Mouse (Mus musculus): ENCODE results near the gene Gorasp2.
A peak's percentile ranks its signal among the peaks of the same experiment; 100 is the strongest.

DNA sequence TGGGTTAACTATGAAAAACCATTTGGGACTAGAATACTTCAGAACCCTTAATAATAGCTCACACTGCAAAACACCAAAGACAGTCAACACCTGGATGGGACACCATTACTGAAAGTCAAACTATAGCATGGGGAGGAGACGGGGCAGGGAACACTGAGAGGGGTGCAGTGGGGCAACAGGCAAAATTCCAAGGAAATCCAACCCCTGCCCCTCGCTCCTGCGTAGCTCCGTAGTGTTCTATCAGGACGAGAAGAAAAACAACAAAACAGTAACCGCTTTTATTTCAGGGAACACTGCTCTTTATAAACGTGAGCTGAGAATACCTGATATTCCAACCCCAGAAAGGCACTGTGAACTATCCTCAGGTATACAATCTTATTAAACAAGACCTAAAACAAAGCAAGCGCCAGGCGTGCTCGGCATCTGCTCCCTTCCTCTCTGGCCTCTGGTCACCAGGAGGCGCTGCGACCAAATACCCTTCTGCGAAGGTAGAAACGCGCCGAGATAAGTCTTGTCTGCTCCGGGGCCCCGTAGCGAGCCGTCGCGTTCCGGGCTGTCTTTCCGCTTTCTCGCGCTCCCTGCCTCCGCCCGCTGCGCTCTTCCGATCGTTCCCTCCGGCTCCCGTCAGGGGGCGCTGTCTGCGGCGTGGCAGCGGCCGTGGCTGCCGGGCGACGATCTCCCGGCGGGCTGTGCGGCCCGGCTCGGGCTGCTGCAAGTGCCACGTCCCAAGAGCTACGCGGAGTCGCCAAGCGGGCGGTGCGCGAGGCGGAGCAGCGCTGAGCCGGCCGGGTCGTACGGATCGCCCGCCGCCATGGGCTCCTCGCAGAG is at the start of gene Gorasp2:
- TF ChIP-seq ZKSCAN1 (IDR thresholded peaks at IDR 0.05; ENCODE audit: borderline replicate concordance, low read depth, low read length) (no peak), CTCF (conservative IDR thresholded peaks at IDR 0.05 in 1 of 2, IDR thresholded peaks at IDR 0.05 in 1 of 2; ENCODE audit: low read depth in 2 of 2, low read length in 2 of 2) (peak; percentile 40 to 92; a peak in 3 of 4 replicates), POLR2A (IDR thresholded peaks at IDR 0.05; ENCODE audit: low read depth, low read length) (peak; percentile 93), EP300 (IDR thresholded peaks at IDR 0.05; ENCODE audit: low read length) (no peak), E2F4 (IDR thresholded peaks at IDR 0.05; ENCODE audit: insufficient replicate concordance, low read depth, low read length) (no peak), MAZ (IDR thresholded peaks at IDR 0.05; ENCODE audit: low read depth, low read length) (peak; percentile 69; the same call in 1 of the 2 replicates), CHD1 (IDR thresholded peaks at IDR 0.05; ENCODE audit: low read depth, low read length) (no peak), JUND (conservative IDR thresholded peaks at IDR 0.05; ENCODE audit: low read depth, low read length) (no peak), POLR2AphosphoS2 (IDR thresholded peaks at IDR 0.05; ENCODE audit: low read depth, low read length) (no peak), MAX (IDR thresholded peaks at IDR 0.05; ENCODE audit: low read length) (peak; percentile 80; the same call in 1 of the 2 replicates), HCFC1 (IDR thresholded peaks at IDR 0.05; ENCODE audit: low read depth, low read length) (peak; percentile 92), MAFK (IDR thresholded peaks at IDR 0.05; ENCODE audit: insufficient replicate concordance, low read length) (no peak)
